Mouse (Mus musculus): ENCODE measurements at regions not wholly inside any gene's neighbourhood (a gene's known extent, or its start where the extent isn't known, plus 50 kb on each side); places are given as distances from the start of the nearest gene placed in this dataset.

GRCm38 (mm10) chr6:35897990-35898389, 358.3 kb upstream of the Mtpn start:
- H3K27me3 ChIP-seq (ENCODE audit: control insufficient read depth in 1 of 2, insufficient read depth in 2 of 2, low read length in 2 of 2) = no peaks in the 10 kb centered on the region
- H3K9ac ChIP-seq (ENCODE audit: control insufficient read depth, low read depth, low read length, poor library complexity, severe bottlenecking) = no peak overlapping the region
- H3K27ac ChIP-seq (ENCODE audit: control insufficient read depth, low read depth, low read length) = no peak overlapping the region
- H3K79me2 ChIP-seq (ENCODE audit: control insufficient read depth, insufficient read depth, low read length, poor library complexity) = no peaks in the 10 kb centered on the region
- no peaks in the 10 kb centered on the region for H3K9me3 ChIP-seq (replicated peaks; ENCODE audit: insufficient read depth, low read length)
- no peak for DNase-seq (ENCODE audit: low read depth, low spot score)
- TF ChIP-seq USF2 (IDR thresholded peaks at IDR 0.05; ENCODE audit: borderline replicate concordance in 1 of 2, insufficient read depth in 1 of 2, low read depth in 1 of 2, low read length in 2 of 2) = no peak
- no peak for TF ChIP-seq UBTF (IDR thresholded peaks at IDR 0.05; ENCODE audit: borderline replicate concordance, insufficient read depth, low read depth, low read length)
- TF ChIP-seq CHD1 (IDR thresholded peaks at IDR 0.05; ENCODE audit: low read depth, low read length) = no peak
- TF ChIP-seq POLR2A (IDR thresholded peaks at IDR 0.05; ENCODE audit: control insufficient read depth in 1 of 2, insufficient read depth in 1 of 2, low read depth in 1 of 2, low read length in 2 of 2, poor library complexity in 1 of 2) = no peak
- no peak for TF ChIP-seq TBP (IDR thresholded peaks at IDR 0.05; ENCODE audit: low read depth, low read length)
- no peak for TF ChIP-seq USF1 (IDR thresholded peaks at IDR 0.05; ENCODE audit: low read depth, low read length)
- no peak for TF ChIP-seq CHD2 (IDR thresholded peaks at IDR 0.05; ENCODE audit: low read length)
- TF ChIP-seq ZNF384 (IDR thresholded peaks at IDR 0.05; ENCODE audit: low read depth, low read length) = no peak
- TF ChIP-seq CTCF (IDR thresholded peaks at IDR 0.05 in 2 of 3, conservative IDR thresholded peaks at IDR 0.05 in 1 of 3; ENCODE audit: control insufficient read depth in 1 of 3, insufficient read depth in 1 of 3, low read depth in 2 of 3, low read length in 3 of 3, poor library complexity in 1 of 3, severe bottlenecking in 1 of 3) = no peak
- no peak for TF ChIP-seq NRF1 (IDR thresholded peaks at IDR 0.05; ENCODE audit: insufficient read depth, low read depth, low read length, poor library complexity, severe bottlenecking)
- TF ChIP-seq NELFE (IDR thresholded peaks at IDR 0.05; ENCODE audit: low read depth, low read length) = no peak
- TF ChIP-seq SIN3A (IDR thresholded peaks at IDR 0.05; ENCODE audit: low read length) = no peak
- TF ChIP-seq MYC (IDR thresholded peaks at IDR 0.05; ENCODE audit: low read depth, low read length) = no peak
- TF ChIP-seq ELF1 (IDR thresholded peaks at IDR 0.05; ENCODE audit: low read depth, low read length) = no peak
- TF ChIP-seq SMC3 (IDR thresholded peaks at IDR 0.05; ENCODE audit: low read depth, low read length) = no peak
- H3K4me3 ChIP-seq (ENCODE audit: control insufficient read depth in 1 of 2, insufficient read depth in 1 of 2, low read depth in 2 of 2, low read length in 2 of 2) = no peak overlapping the region
- H3K4me1 ChIP-seq (ENCODE audit: control insufficient read depth in 1 of 2, insufficient read depth in 2 of 2, low read length in 2 of 2) = no peaks in the 10 kb centered on the region
- no peaks in the 10 kb centered on the region for H3K36me3 ChIP-seq (ENCODE audit: control insufficient read depth in 1 of 2, insufficient read depth in 2 of 2, low read length in 2 of 2)

DNA sequence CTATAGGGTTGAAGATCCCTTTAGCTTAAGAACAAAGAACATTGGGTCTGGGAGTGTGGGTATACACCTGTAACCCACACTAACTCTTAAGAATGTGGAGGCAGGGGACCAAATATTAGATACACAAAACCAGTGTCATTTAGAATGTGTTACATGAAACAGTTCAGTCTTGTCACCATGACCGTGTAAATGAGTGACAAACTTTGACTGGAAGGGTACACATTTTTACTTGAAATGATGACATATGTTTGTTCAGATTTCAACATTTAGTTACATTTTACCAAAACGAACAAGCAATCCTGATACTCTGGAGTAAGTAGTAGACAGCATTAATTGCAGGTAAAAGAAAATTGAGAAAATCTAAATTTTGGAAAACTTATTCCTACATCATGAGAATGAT, 356.0 kb upstream of the Mtpn start:
- no peak for DNase-seq (ENCODE audit: low read depth, low spot score)
- Histone ChIP-seq H3K4me1 (ENCODE audit: control insufficient read depth in 1 of 2, insufficient read depth in 2 of 2, low read length in 2 of 2) (no peaks in the 10 kb centered on the region), H3K9ac (ENCODE audit: control insufficient read depth, low read depth, low read length, poor library complexity, severe bottlenecking) (no peak overlapping the region), H3K79me2 (ENCODE audit: control insufficient read depth, insufficient read depth, low read length, poor library complexity) (no peaks in the 10 kb centered on the region), H3K9me3 (replicated peaks; ENCODE audit: insufficient read depth, low read length) (no peaks in the 10 kb centered on the region), H3K27me3 (ENCODE audit: control insufficient read depth in 1 of 2, insufficient read depth in 2 of 2, low read length in 2 of 2) (no peaks in the 10 kb centered on the region), H3K27ac (ENCODE audit: control insufficient read depth, low read depth, low read length) (no peak overlapping the region), H3K36me3 (ENCODE audit: control insufficient read depth in 1 of 2, insufficient read depth in 2 of 2, low read length in 2 of 2) (no peaks in the 10 kb centered on the region), H3K4me3 (ENCODE audit: control insufficient read depth in 1 of 2, insufficient read depth in 1 of 2, low read depth in 2 of 2, low read length in 2 of 2) (no peak overlapping the region)
- no peak for TF ChIP-seq TCF12 (IDR thresholded peaks at IDR 0.05; ENCODE audit: low read depth, low read length)
- TF ChIP-seq EP300 (IDR thresholded peaks at IDR 0.05; ENCODE audit: low read depth in 1 of 2, low read length in 2 of 2) = no peak
- no peak for TF ChIP-seq SMC3 (IDR thresholded peaks at IDR 0.05; ENCODE audit: low read depth, low read length)

Data from MEL (cell line).